Mouse (Mus musculus) midbrain, embryonic 13.5 days (tissue): ENCODE measurements around the gene Ucma. TPM values are rescaled to one million over a fixed set of nuclear protein-coding genes. Genes with fewer than 3 reads are reported as not detected.

Source experiments
- ATAC-seq: fragments of 200-750 bp; cut with Nextera tagmentation; 2 replicates; pipeline ENCODE4 v1.8.0; 2017; ENCODE audit warnings: mild to moderate bottlenecking, moderate TSS enrichment, moderate library complexity
- H3K27ac ChIP-seq: fragments of 300-500 bp; sonication (generic); 2 replicates; pipeline ENCODE4 v1.5.1; 2015; ENCODE audit warnings: inconsistent platforms, mild to moderate bottlenecking, moderate library complexity
- H3K27me3 ChIP-seq: fragments of 300-500 bp; sonication (generic); 2 replicates; pipeline ENCODE4 v1.6.1; 2015; ENCODE audit warnings: mild to moderate bottlenecking, inconsistent platforms
- H3K36me3 ChIP-seq: fragments of 300-500 bp; sonication (generic); 2 replicates; pipeline ENCODE4 v1.6.1; 2015; ENCODE audit warnings: mild to moderate bottlenecking, inconsistent platforms
- H3K4me1 ChIP-seq: fragments of 300-500 bp; sonication (generic); replicated peaks from 2 replicates; pipeline ENCODE4 v1.6.1; 2015; ENCODE audit warnings: inconsistent platforms
- H3K4me2 ChIP-seq: fragments of 300-500 bp; sonication (generic); replicated peaks from 2 replicates; pipeline ENCODE4 v1.6.1; 2015; ENCODE audit warnings: moderate library complexity, mild to moderate bottlenecking, inconsistent platforms
- H3K4me3 ChIP-seq: fragments of 300-500 bp; sonication (generic); replicated peaks from 2 replicates; pipeline ENCODE4 v1.5.1; 2015; ENCODE audit warnings: mild to moderate bottlenecking, inconsistent platforms
- H3K9ac ChIP-seq: fragments of 300-500 bp; sonication (generic); replicated peaks from 2 replicates; pipeline ENCODE4 v1.6.1; 2015; ENCODE audit warnings: mild to moderate bottlenecking, inconsistent platforms
- H3K9me3 ChIP-seq: fragments of 300-500 bp; sonication (generic); 2 replicates; pipeline ENCODE4 v1.6.1; 2016; ENCODE audit warnings: mild to moderate bottlenecking, inconsistent platforms
- WGBS: fragments of 180-500 bp; shearing (Covaris S2); methylation state at CpG from one replicate; pipeline ENCODE4 v1.1.7; 2015; 5-methylcytosine and 5-hydroxymethylcytosine counted together
- polyA plus RNA-seq: library from polyadenylated mRNA; unstranded; fragments of >200 nt; fragmentation: Nextera tagmentation; extraction: Ambion mirVana; gene quantifications from 2 replicates; pipeline ENCODE4 v1.2.1, GENCODE M21; 2015

The Ucma gene
- polyA plus RNA-seq, 1 experiment from 2014 or later = not detected

DNA sequence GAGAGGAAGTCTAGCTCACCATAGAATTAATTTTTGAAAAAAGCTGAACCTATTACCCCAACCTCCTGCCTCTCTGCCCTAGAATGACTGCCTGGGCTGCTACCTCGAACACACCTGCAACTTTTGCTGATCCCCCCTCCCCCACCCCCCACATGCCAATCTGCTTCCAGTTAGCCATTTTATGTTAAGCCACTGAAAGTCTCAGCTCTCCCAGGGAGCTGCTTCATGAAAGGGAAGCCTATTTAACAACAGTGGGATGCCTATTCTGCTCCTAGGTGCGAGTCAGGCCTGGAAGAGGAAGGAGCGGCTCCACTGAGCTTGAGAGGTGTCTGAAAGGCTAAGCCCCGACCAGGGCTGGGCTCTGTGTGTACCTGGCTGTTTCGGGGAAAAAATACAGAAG, 8.1 kb downstream of the Ucma start:
- H3K9me3 ChIP-seq = no peaks in the 10 kb centered on the region
- H3K36me3 ChIP-seq = no peaks in the 10 kb centered on the region
- H3K4me2 ChIP-seq = no peak overlapping the region
- H3K9ac ChIP-seq = no peak overlapping the region; the same call in 1 of the 2 replicates
- H3K27ac ChIP-seq = no peak overlapping the region
- WGBS = 25% methylated on average over 5 of the region's 5 CpGs
- no peak overlapping the region for H3K4me3 ChIP-seq
- H3K27me3 ChIP-seq = no peaks in the 10 kb centered on the region
- no peak for ATAC-seq
- H3K4me1 ChIP-seq = no peaks in the 10 kb centered on the region

DNA sequence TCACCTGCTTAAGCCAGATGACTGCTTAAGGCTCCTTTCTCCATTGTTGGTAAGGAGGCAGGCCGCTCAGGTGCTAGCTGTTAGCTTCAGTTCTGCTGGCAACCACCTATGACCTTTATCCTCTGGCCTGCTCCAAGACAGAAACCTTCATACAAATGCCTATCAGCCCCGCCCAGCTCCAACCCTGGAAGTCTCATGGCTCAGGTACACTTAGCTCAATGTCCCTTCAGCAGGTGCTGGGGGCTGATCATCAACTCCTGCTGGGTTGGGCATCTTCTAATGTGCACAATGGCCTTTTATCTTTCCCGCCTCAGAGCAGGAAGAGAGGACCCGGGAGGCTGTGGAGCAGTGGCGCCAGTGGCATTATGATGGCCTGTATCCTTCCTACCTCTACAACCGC, 9.1 kb downstream of the Ucma start:
- no peak for ATAC-seq
- 80% methylated on average over 6 of the region's 6 CpGs for WGBS
- no peaks in the 10 kb centered on the region for H3K36me3 ChIP-seq
- H3K9me3 ChIP-seq = no peaks in the 10 kb centered on the region
- H3K4me3 ChIP-seq = no peak overlapping the region
- no peaks in the 10 kb centered on the region for H3K27me3 ChIP-seq
- H3K4me1 ChIP-seq = no peaks in the 10 kb centered on the region
- no peak overlapping the region for H3K27ac ChIP-seq
- H3K9ac ChIP-seq = no peak overlapping the region
- no peak overlapping the region for H3K4me2 ChIP-seq

DNA sequence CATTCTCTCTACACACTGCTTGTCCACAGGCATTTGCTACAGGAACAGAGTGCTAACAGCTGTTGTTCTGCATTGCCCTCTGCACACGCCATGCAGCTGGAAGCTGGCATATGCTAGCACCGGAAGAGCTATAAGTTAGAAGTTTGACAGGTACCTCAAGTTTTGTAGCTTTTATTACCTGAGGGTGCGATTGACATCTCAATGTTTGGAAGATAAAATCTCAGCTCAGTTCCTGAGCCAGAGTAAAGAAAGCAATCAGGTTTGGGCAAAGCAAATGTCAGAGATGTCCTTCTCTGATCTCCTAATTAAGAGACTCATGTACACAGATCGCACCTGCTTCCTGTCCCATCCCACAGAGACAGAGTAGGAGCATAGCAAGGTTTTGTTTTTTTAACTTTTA, 10.9 kb downstream of the Ucma start:
- H3K4me1 ChIP-seq = no peaks in the 10 kb centered on the region
- H3K4me3 ChIP-seq = no peak overlapping the region
- H3K9me3 ChIP-seq = no peaks in the 10 kb centered on the region
- no peak overlapping the region for H3K27ac ChIP-seq
- no peak overlapping the region for H3K9ac ChIP-seq
- 94% methylated on average over 4 of the region's 4 CpGs for WGBS
- ATAC-seq = no peak
- H3K27me3 ChIP-seq = no peaks in the 10 kb centered on the region
- no peak overlapping the region for H3K4me2 ChIP-seq
- 0 out of 2 replicates have a peak, but pooled peaks cover 5% of the 10 kb centered on the region for H3K36me3 ChIP-seq

DNA sequence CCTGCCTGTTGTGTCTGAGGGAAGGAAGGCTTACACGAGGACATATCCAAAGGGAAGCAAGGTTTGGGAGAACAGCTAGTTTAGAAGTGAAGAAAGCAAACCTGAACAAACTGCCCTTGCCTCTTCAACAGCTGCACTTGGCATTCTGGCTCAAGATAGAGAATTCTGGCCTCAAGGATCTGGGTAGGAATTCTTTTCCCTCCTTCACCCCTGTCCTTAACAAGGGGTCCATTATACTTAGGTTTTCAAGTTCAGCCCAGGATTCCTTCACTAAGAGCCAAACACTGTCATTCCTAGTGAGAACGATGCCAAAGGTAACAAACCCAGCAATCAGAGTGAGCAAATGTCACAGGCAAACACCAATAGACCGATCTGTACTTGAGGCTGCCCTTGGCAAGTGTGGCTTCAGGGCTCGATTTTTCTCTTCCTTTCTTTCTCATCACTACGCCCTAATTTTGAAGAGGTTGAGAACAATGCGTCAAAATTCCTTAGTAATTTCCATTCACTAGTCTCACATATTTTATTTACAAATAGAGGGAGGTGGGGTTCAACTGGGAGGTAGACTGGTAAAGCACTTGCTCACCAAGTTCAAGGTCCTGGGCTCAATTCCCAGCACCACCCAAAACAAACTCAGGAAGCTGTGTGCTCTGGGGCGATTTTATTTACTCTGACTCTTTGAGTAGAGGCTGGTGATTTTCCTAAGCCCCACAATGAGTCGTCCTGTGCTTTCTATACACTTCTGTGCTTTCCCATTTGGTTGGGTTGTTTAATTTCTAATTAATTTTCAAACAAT, 11.7 kb downstream of the Ucma start:
- H3K36me3 ChIP-seq = peaks cover 8% of the 10 kb centered on the region; the same call in 1 of the 2 replicates
- no peaks in the 10 kb centered on the region for H3K27me3 ChIP-seq
- WGBS = 83% methylated on average over 8 of the region's 8 CpGs
- H3K9ac ChIP-seq = no peak overlapping the region
- ATAC-seq = no peak
- no peak overlapping the region for H3K4me2 ChIP-seq
- H3K27ac ChIP-seq = no peak overlapping the region
- H3K9me3 ChIP-seq = no peaks in the 10 kb centered on the region
- no peaks in the 10 kb centered on the region for H3K4me1 ChIP-seq
- no peak overlapping the region for H3K4me3 ChIP-seq

DNA sequence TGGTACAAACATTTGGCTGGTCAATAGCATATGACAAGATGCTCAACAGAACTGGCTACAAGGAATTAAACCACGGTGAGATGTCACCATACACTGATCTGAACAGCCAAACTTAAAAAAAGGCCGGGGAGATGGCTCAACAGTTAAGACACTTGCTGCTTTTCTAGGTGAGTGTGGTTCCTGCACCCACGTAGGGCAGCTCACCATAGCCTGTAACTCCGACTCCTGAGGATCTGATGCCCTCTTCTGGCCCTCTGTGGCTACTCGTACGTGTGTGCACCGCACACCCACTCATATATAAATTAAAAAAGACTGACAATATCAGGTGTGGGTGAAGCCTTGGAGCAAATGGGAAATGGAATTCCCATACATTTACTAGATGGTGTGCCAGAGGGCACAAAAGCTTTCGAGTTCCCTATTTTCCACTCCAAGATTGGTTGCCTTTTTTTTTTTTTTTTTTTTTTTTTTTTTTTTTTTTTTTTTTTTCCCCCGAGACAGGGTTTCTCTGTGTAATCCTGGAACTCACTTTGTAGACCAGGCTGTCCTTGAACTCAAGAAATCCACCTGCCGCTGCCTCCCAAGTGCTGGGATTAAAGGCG, 13.0 kb downstream of the Ucma start:
- no peak for ATAC-seq
- no peak overlapping the region for H3K4me3 ChIP-seq

DNA sequence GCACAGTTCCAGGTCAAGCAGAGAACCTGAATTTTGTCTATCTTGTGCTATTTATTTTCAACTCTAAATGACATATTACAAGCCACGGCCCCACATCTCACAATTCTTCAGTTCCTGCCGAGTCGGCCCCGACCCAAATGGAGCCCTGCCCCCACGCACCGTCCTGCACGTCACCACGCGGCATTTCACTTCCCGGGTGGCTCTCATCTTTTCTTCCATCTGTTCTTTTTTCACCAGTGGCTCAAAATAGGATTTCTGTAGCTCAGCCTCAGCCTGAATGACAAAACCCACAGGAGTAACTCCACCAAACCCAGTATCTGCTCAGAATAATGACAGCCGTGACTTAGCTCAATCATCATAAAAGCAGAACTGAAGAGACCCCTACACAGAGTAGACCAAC, 17.7 kb downstream of the Ucma start:
- no peak for ATAC-seq
- Histone ChIP-seq H3K4me1 (no peaks in the 10 kb centered on the region), H3K4me3 (no peak overlapping the region), H3K27me3 (no peaks in the 10 kb centered on the region), H3K9me3 (no peaks in the 10 kb centered on the region), H3K36me3 (peaks cover 22% of the 10 kb centered on the region), H3K9ac (no peak overlapping the region), H3K4me2 (no peak overlapping the region), H3K27ac (no peak overlapping the region)
- 93% methylated on average over 11 of the region's 11 CpGs for WGBS

More for the DNA sequence above, 13.0 kb downstream of the Ucma start:
- H3K9me3 ChIP-seq = no peaks in the 10 kb centered on the region
- WGBS = 77% methylated on average over 11 of the region's 11 CpGs
- H3K27ac ChIP-seq = no peak overlapping the region
- no peaks in the 10 kb centered on the region for H3K4me1 ChIP-seq
- H3K36me3 ChIP-seq = peaks cover 13% of the 10 kb centered on the region
- no peak overlapping the region for H3K4me2 ChIP-seq
- no peaks in the 10 kb centered on the region for H3K27me3 ChIP-seq
- no peak overlapping the region for H3K9ac ChIP-seq

DNA sequence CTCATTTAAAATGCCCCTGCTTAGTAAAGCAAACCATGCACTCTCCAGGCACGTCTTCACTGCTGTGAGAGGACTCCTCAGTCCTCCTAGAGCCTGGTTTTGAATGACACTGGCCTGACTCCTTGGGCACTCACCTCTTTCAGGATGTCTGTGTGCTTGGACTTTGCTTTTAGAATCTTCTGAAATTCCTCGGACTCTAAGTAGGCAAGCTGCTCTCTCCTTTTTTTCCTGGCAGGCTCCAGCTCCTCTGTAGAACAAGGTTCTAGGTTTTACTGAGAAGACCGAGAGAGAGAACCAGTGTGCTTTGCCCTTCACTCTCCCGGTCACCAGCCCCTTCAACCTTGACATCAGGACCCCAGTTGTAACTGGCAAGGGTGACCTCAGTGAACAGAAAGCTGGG, 18.5 kb downstream of the Ucma start:
- no peak overlapping the region for H3K27ac ChIP-seq
- H3K4me3 ChIP-seq = no peak overlapping the region
- peaks cover 26% of the 10 kb centered on the region for H3K36me3 ChIP-seq
- no peak overlapping the region for H3K9ac ChIP-seq
- no peak overlapping the region for H3K4me2 ChIP-seq
- no peaks in the 10 kb centered on the region for H3K9me3 ChIP-seq
- 89% methylated on average over 4 of the region's 4 CpGs for WGBS
- ATAC-seq = no peak
- no peaks in the 10 kb centered on the region for H3K27me3 ChIP-seq
- H3K4me1 ChIP-seq = no peaks in the 10 kb centered on the region

DNA sequence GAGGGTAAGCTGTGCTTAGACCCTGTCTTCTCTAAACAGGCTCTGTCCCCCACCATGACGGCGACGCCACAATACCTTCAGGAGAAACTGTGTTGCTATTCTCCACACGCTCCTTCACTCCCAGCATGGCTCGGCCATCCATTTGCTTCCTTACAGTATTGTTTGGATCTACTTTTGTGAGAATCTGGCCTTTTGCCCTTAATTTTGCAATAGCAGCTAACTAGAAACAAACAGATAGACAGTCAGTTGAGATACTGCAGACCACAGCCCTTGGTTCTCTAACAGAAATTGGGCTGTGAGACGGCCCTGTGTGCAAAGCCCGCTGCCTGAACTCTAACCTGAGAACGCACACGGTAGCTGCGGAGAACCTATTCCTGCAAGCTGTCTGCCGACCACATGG, 19.7 kb downstream of the Ucma start:
- H3K4me3 ChIP-seq = no peak overlapping the region
- H3K4me2 ChIP-seq = no peak overlapping the region
- WGBS = 94% methylated on average over 11 of the region's 11 CpGs
- no peak for ATAC-seq
- H3K36me3 ChIP-seq = peaks cover 32% of the 10 kb centered on the region
- H3K9me3 ChIP-seq = no peaks in the 10 kb centered on the region
- H3K4me1 ChIP-seq = no peaks in the 10 kb centered on the region
- H3K27me3 ChIP-seq = no peaks in the 10 kb centered on the region
- no peak overlapping the region for H3K9ac ChIP-seq
- H3K27ac ChIP-seq = no peak overlapping the region

DNA sequence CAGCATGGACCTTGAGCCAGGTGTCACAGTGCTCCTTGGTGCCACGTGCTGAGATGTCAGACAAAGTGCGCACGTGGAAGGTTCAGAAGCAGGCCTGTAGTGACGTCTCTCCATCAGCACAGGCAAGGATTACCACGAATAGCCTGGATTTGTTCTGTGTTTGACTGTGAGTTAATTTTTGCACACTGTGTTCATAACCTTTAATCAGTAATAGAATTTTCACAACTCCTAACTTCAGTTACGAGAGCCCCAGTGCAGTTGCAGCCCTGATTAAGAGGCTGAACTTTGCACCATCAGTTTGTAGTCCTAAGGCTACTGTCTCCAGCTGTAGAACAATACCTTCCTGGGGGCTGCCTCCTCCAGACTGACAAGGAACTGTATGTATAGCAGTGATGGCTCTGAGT, 20.5 kb downstream of the Ucma start:
- WGBS = 91% methylated on average over 6 of the region's 6 CpGs
- Histone ChIP-seq H3K4me1 (no peaks in the 10 kb centered on the region), H3K9me3 (no peaks in the 10 kb centered on the region), H3K36me3 (peaks cover 32% of the 10 kb centered on the region), H3K27me3 (no peaks in the 10 kb centered on the region), H3K9ac (no peak overlapping the region), H3K27ac (no peak overlapping the region), H3K4me3 (no peak overlapping the region), H3K4me2 (no peak overlapping the region)
- ATAC-seq = no peak

DNA sequence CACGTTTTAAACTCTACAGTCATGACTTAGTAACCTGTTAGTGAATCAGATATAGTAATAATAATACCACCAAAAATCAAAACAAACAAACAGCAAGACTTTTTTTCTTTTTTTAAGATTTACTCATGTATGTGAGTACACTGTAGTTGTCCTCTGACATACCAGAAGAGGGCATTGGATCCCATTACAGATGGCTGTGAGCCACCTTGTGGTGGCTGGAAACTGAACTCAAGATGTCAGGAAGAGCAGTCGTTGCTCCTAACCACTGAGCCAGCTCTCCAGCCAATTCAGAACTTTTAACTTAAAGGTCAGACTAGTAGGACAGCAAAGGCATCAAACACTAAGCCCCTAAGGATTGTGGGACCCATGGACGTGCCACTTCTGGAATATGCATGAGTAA, 23.0 kb downstream of the Ucma start:
- 83% methylated on average over 3 of the region's 3 CpGs for WGBS
- Histone ChIP-seq H3K27me3 (no peaks in the 10 kb centered on the region), H3K4me2 (no peak overlapping the region), H3K4me1 (no peaks in the 10 kb centered on the region), H3K9me3 (no peaks in the 10 kb centered on the region), H3K27ac (no peak overlapping the region), H3K36me3 (peaks cover 23% of the 10 kb centered on the region), H3K9ac (no peak overlapping the region), H3K4me3 (no peak overlapping the region)
- no peak for ATAC-seq

DNA sequence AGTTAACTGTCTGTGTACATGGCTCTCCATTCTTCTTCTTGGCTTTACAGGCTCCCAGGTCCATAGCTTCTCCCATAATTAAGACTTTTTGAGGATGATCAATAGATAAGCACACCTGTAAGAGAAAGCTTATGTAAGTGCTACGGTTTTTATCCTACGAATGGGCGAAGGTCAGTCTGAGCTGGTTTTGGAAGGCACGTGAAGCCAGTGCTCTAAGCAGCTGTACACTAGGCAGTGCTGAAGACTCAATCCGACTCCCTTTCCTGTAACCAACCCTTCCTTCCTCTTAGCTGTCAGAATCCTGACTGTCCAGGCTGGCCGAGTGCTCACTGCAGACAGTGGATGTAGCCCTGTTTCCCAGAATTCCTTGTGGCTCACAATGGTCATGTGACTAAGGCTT, 25.3 kb downstream of the Ucma start:
- Histone ChIP-seq H3K36me3 (peaks cover 17% of the 10 kb centered on the region), H3K4me3 (no peak overlapping the region), H3K27me3 (no peaks in the 10 kb centered on the region), H3K9ac (no peak overlapping the region), H3K27ac (no peak overlapping the region), H3K9me3 (no peaks in the 10 kb centered on the region), H3K4me2 (no peak overlapping the region), H3K4me1 (no peaks in the 10 kb centered on the region)
- WGBS = 97% methylated on average over 6 of the region's 6 CpGs
- no peak for ATAC-seq

DNA sequence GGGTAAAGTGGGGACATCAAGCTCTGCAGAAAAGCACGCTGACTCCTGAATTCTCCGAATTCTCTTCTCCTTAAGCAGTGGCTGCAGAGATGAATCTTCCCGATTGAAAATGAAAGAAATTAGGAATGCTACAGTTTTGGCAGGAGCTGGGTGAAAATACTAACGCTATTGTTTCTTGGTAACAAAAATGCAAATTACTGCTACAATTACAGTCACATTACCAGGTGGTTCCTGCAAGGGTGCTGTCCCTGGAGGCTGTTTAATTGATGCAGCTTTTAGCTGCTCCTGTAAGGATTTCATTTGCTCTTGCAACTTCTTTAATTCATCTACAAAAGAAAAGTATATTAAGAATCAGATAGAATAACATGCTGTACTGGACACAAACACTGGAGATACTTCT, 31.2 kb downstream of the Ucma start:
- Histone ChIP-seq H3K4me3 (no peak overlapping the region), H3K36me3 (peaks cover 14% of the 10 kb centered on the region), H3K27ac (no peak overlapping the region), H3K4me2 (no peak overlapping the region), H3K4me1 (peaks cover 9% of the 10 kb centered on the region), H3K9me3 (no peaks in the 10 kb centered on the region), H3K27me3 (no peaks in the 10 kb centered on the region), H3K9ac (no peak overlapping the region)
- 95% methylated on average over 4 of the region's 4 CpGs for WGBS
- ATAC-seq = no peak
